Mouse (Mus musculus): ENCODE data around the gene Dhps. TPM values are rescaled to one million over a fixed set of nuclear protein-coding genes. Genes with fewer than 3 reads are reported as not detected.

The Dhps gene
- polyA plus RNA-seq, 1 experiment from 2014 or later, result 47.1 TPM

DNA sequence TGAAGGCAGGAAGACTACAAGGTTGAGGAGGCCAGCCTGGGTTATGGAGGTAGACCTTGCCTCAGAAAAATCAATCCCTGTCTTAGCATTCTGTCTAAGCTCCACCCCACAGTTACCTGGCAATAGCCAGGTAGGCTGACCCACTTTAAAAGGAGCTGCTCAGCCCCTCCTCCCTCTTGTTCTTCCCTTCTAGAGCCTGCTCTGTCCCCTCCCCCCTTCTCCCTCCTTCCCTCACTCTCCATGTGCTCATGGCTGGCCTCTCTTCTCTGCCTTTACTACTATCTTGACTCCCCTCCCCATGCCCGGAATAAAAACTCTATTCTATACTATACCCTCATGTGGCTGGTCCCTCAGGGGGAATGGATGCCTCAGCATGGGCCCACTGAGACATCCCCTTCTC lies 37.7 kb upstream of the Dhps start:
- H3K9me3 ChIP-seq (replicated peaks; ENCODE audit: control insufficient read depth, low read length), result no peaks in the 10 kb centered on the region
- whole genome bisulfite sequencing, result 71% methylated on average over 1 of the region's 1 CpGs
- ATAC-seq (ENCODE audit: insufficient read depth, low FRiP score), result no peak

DNA sequence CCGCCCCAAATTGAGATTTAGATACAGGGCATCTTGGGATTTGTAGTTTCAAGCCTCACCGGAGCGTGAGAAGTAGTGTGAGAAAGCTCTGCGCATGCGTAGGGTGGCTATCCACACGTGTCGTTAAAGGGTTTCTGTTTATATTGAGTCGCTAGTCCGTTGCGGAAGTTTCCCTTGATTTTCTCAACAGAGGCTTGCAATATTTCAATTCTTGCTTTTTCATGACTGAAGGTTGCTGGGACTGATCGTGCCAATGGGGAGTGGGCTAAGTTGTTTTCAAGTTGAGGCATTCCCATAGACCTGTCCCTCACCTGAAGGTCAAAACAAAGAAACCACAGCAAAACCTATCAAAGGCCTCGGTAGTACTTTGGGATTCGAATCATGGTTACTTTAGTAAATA lies 36.8 kb upstream of the Dhps start:
- Histone ChIP-seq H3K27ac (ENCODE audit: low read length) (peak overlapping the region; percentile 97), H3K4me2 (ENCODE audit: low read depth, low read length) (peak overlapping the region; percentile 79), H3K9ac (ENCODE audit: low read length) (peak overlapping the region; percentile 83), H3K36me3 (ENCODE audit: control insufficient read depth, insufficient read depth, low read length) (no peaks in the 10 kb centered on the region), H3K9me3 (replicated peaks; ENCODE audit: control insufficient read depth, low read length) (no peaks in the 10 kb centered on the region), H3K4me3 (replicated peaks; ENCODE audit: low read length) (peak overlapping the region; percentile 82), H3K27me3 (ENCODE audit: control insufficient read depth, insufficient read depth, low read length) (no peaks in the 10 kb centered on the region), H3K4me1 (ENCODE audit: control insufficient read depth, insufficient read depth, low read length) (peaks cover 18% of the 10 kb centered on the region)
- ATAC-seq (ENCODE audit: insufficient read depth, low FRiP score), result no peak
- 4% methylated on average over 13 of the region's 13 CpGs for whole genome bisulfite sequencing

More for the DNA sequence above, 37.7 kb upstream of the Dhps start:
- Histone ChIP-seq H3K4me1 (ENCODE audit: control insufficient read depth, insufficient read depth, low read length) (peaks cover 20% of the 10 kb centered on the region), H3K36me3 (ENCODE audit: control insufficient read depth, insufficient read depth, low read length) (no peaks in the 10 kb centered on the region), H3K27me3 (ENCODE audit: control insufficient read depth, insufficient read depth, low read length) (no peaks in the 10 kb centered on the region), H3K9ac (ENCODE audit: low read length) (no peak overlapping the region), H3K4me2 (ENCODE audit: low read depth, low read length) (no peak overlapping the region), H3K27ac (ENCODE audit: low read length) (0 out of 2 replicates have a peak overlapping the region, but pooled peaks have one; percentile 14), H3K4me3 (replicated peaks; ENCODE audit: low read length) (no peak overlapping the region)

DNA sequence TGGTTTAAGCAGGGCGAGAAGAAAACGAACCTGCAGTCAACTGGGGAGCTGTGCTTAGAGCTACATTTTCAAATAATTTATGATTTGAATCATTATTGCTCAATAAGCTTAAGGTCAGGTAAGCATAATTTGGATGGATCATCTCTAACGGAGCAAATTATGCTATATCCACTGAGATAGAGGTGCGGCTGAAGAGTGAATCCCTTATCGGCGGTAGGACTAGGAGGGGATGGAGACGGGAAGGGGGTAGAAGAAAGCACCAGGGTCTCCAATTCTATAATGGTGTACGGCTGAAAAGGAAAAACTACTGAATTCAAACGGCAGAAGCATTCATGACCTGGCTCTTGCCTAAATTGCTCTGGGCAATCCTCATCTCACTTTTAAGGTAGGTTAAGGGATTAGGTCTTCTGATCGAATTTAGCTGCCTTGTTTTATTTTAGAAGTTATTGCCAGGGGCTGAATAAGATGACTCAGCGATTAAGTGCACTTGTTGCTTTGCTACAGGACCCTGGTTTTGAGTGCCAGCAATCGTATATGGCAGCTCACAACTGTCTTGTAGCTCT lies 36.3 kb upstream of the Dhps start:
- Histone ChIP-seq H3K4me2 (ENCODE audit: low read depth, low read length) (peak overlapping the region; percentile 79), H3K27me3 (ENCODE audit: control insufficient read depth, insufficient read depth, low read length) (no peaks in the 10 kb centered on the region), H3K36me3 (ENCODE audit: control insufficient read depth, insufficient read depth, low read length) (0 out of 2 replicates have a peak, but pooled peaks cover under 1% of the 10 kb centered on the region), H3K4me3 (replicated peaks; ENCODE audit: low read length) (peak overlapping the region; percentile 82), H3K9ac (ENCODE audit: low read length) (peak overlapping the region; percentile 83), H3K4me1 (ENCODE audit: control insufficient read depth, insufficient read depth, low read length) (peaks cover 18% of the 10 kb centered on the region), H3K27ac (ENCODE audit: low read length) (peak overlapping the region; percentile 97), H3K9me3 (replicated peaks; ENCODE audit: control insufficient read depth, low read length) (no peaks in the 10 kb centered on the region)
- no peak for ATAC-seq (ENCODE audit: insufficient read depth, low FRiP score)
- 5% methylated on average over 12 of the region's 12 CpGs for WGBS

DNA sequence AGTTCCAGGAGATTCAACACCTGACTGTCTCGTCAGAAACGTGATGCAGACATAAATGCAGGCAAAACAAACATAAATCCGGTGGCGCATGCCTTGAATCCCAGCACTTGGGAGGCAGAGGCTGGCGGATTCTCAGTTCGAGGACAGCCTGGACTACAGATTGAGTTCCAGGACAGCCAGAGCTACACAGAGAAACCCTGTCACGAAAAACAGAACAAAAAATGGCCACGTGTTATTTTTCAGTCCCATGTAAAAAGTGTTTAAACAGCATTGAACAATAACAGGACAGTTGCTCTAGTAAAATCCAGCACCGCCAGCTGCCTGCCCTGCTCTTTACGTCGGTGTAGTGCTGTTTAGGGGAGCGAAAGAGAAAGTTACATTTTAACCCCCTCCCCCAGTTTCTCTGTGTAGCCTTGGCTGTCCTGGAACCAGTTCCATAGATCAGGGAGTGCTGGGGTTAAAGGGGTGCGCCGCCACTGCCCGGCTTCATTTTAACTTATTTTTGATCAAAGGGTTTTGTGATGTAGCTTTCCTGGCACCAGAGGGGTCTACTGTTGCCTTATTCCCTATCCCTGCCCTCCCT lies 35.7 kb upstream of the Dhps start:
- ATAC-seq (ENCODE audit: insufficient read depth, low FRiP score), result no peak
- no peaks in the 10 kb centered on the region for H3K9me3 ChIP-seq (replicated peaks; ENCODE audit: control insufficient read depth, low read length)
- WGBS, result under 1% methylated on average over 15 of the region's 15 CpGs
- H3K9ac ChIP-seq (ENCODE audit: low read length), result peak overlapping the region; percentile 83
- H3K27me3 ChIP-seq (ENCODE audit: control insufficient read depth, insufficient read depth, low read length), result no peaks in the 10 kb centered on the region
- 0 out of 2 replicates have a peak, but pooled peaks cover 5% of the 10 kb centered on the region for H3K36me3 ChIP-seq (ENCODE audit: control insufficient read depth, insufficient read depth, low read length)
- peaks cover 18% of the 10 kb centered on the region for H3K4me1 ChIP-seq (ENCODE audit: control insufficient read depth, insufficient read depth, low read length)
- peak overlapping the region; percentile 79 for H3K4me2 ChIP-seq (ENCODE audit: low read depth, low read length)
- peak overlapping the region; percentile 82 for H3K4me3 ChIP-seq (replicated peaks; ENCODE audit: low read length)
- H3K27ac ChIP-seq (ENCODE audit: low read length), result peak overlapping the region; percentile 97

DNA sequence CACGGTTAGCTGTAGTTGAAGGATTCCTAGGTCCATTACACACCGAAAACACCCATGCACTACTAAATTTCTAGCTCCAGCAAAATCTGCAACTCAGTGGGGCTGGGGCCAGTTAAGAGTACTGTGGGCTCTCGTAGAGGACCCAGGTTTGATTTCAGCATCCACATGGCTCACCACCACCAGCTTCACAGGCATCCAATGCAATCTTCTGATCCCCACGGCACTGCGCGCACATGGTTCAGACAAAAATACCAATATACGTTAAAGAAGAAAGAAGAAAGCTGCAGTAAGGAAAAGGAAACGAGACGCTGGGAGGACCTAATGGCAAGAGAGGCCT lies 35.2 kb upstream of the Dhps start:
- ATAC-seq (ENCODE audit: insufficient read depth, low FRiP score), result peak; percentile 11; the same call in 1 of the 2 replicates
- under 1% methylated on average over 9 of the region's 9 CpGs for WGBS

DNA sequence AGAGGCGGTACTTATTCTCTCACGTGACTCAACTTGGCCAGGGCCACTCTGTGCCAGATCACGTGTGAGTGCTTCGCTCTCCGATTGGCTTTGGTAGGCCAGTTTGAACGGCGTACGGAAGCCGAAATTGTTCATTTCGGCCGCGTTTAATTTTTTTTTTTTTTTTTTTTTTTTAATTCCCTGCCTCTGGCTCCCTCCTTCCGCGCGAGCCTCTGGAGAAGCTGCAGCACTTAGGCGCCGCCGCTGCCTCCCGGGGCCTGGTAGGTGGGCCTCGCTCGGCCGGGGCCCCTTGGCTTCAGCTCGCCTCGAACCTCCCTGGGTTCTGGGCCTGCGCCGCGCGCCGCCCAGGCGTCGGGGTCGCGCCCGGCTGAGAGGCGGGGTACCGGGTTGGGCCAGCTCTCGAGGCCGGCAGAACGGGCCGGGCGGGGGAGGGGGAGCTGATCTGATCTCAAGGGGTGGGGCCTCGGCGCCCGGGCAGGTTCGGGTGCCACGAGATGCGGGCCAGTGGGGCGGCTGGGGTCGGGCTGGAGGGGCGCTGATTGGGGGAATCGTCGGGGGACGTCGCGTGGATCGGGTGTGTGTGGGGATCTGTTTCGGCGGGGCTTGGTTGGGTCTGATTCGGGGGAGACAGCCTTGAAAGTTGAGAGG lies 34.7 kb upstream of the Dhps start, which contains the start of gene Tnpo2:
Tnpo2 (plus strand) TSS at position 198 of the 648 bp plus-strand sequence.
- peak within 1 kb of the TSS; percentile 79 for H3K4me2 ChIP-seq (ENCODE audit: low read depth, low read length)
- peaks cover 10% of the 10 kb centered on the region; the same call in 1 of the 2 replicates for H3K36me3 ChIP-seq (ENCODE audit: control insufficient read depth, insufficient read depth, low read length)
- H3K4me1 ChIP-seq (ENCODE audit: control insufficient read depth, insufficient read depth, low read length), result peaks cover 18% of the 10 kb centered on the region
- peak within 1 kb of the TSS; percentile 93 for H3K9ac ChIP-seq (ENCODE audit: low read length)
- no peaks in the 10 kb centered on the region for H3K27me3 ChIP-seq (ENCODE audit: control insufficient read depth, insufficient read depth, low read length)
- peak within 1 kb of the TSS; percentile 100 for H3K27ac ChIP-seq (ENCODE audit: low read length)
- ATAC-seq (ENCODE audit: insufficient read depth, low FRiP score), result peak; percentile 90
- no peaks in the 10 kb centered on the region for H3K9me3 ChIP-seq (replicated peaks; ENCODE audit: control insufficient read depth, low read length)
- H3K4me3 ChIP-seq (replicated peaks; ENCODE audit: low read length), result peak within 1 kb of the TSS; percentile 82
- under 1% methylated on average over 59 of the region's 59 CpGs for WGBS

More for the DNA sequence above, 35.2 kb upstream of the Dhps start:
- Histone ChIP-seq H3K9me3 (replicated peaks; ENCODE audit: control insufficient read depth, low read length) (no peaks in the 10 kb centered on the region), H3K36me3 (ENCODE audit: control insufficient read depth, insufficient read depth, low read length) (peaks cover 10% of the 10 kb centered on the region; the same call in 1 of the 2 replicates), H3K9ac (ENCODE audit: low read length) (peak overlapping the region; percentile 83), H3K27me3 (ENCODE audit: control insufficient read depth, insufficient read depth, low read length) (no peaks in the 10 kb centered on the region), H3K4me3 (replicated peaks; ENCODE audit: low read length) (peak overlapping the region; percentile 82), H3K27ac (ENCODE audit: low read length) (peak overlapping the region; percentile 97), H3K4me2 (ENCODE audit: low read depth, low read length) (peak overlapping the region; percentile 79), H3K4me1 (ENCODE audit: control insufficient read depth, insufficient read depth, low read length) (peaks cover 18% of the 10 kb centered on the region)

DNA sequence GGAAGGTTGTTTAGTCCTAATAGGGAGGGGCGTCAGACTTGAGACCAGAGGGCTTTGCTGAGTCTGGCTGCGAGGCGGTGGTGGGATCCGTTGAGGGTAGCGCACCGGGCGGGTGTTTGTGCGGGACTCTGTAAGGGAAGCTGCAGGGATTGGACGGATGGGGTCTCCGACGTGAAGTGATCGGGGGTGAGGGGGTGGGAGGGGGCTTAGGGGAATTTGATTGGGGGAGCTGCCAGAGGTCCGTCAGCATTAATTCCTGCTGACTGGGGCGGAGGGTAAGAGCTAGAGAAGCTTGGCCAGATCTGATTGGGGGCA lies 34.2 kb upstream of the Dhps start:
- peak; percentile 52 for ATAC-seq (ENCODE audit: insufficient read depth, low FRiP score)
- H3K4me3 ChIP-seq (replicated peaks; ENCODE audit: low read length), result peak overlapping the region; percentile 82

DNA sequence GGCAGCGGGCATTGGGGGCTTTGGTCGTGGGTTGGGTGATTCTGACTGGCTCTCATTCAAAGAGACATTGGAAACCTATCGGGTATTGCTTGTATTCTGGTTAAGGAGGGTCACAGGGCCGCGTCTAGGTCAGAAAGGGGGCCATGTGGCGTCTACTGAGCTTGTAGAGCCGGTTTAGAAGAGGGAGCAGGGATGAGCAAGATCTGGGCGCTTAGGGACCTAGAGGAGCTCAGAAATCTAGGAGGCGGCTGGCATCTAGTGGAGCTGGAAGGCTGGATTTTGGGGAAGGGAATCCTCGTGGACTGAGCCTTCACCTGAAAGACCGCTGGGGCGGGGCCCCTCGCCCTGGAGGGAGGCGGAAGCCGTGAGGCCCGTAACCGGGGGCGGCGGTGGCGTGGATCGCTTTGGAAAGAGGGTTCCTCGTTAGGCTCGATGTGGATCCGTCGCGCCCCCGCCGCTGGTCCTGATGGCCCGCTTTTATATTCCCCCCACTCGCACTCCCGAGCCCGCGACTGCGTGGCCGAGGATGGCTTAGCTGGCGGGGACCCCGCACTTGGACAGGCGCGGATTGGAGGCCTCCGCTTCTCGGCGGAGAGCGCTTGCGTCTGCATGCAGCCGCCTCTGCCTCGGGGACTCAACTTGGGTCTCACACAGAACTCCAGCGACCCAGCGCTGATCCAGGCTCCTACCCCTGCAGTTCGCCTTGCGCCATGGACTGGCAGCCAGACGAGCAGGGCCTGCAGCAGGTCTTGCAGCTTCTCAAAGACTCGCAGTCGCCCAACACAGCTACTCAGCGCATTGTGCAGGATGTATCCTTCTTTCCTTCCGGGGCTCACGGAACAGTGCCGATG lies 33.7 kb upstream of the Dhps start:
- WGBS, result under 1% methylated on average over 57 of the region's 57 CpGs
- Histone ChIP-seq H3K4me1 (ENCODE audit: control insufficient read depth, insufficient read depth, low read length) (peaks cover 18% of the 10 kb centered on the region), H3K27ac (ENCODE audit: low read length) (peak overlapping the region; percentile 100), H3K4me2 (ENCODE audit: low read depth, low read length) (peak overlapping the region; percentile 68), H3K27me3 (ENCODE audit: control insufficient read depth, insufficient read depth, low read length) (no peaks in the 10 kb centered on the region), H3K36me3 (ENCODE audit: control insufficient read depth, insufficient read depth, low read length) (peaks cover 10% of the 10 kb centered on the region; the same call in 1 of the 2 replicates), H3K9me3 (replicated peaks; ENCODE audit: control insufficient read depth, low read length) (no peaks in the 10 kb centered on the region), H3K4me3 (replicated peaks; ENCODE audit: low read length) (peak overlapping the region; percentile 82), H3K9ac (ENCODE audit: low read length) (peak overlapping the region; percentile 93)
- ATAC-seq (ENCODE audit: insufficient read depth, low FRiP score), result peak; percentile 21

More for the DNA sequence above, 34.2 kb upstream of the Dhps start:
- H3K27me3 ChIP-seq (ENCODE audit: control insufficient read depth, insufficient read depth, low read length), result no peaks in the 10 kb centered on the region
- no peaks in the 10 kb centered on the region for H3K9me3 ChIP-seq (replicated peaks; ENCODE audit: control insufficient read depth, low read length)
- H3K4me2 ChIP-seq (ENCODE audit: low read depth, low read length), result peak overlapping the region; percentile 68
- peak overlapping the region; percentile 100 for H3K27ac ChIP-seq (ENCODE audit: low read length)
- peak overlapping the region; percentile 93 for H3K9ac ChIP-seq (ENCODE audit: low read length)
- WGBS, result 0% methylated on average over 14 of the region's 14 CpGs
- peaks cover 18% of the 10 kb centered on the region for H3K4me1 ChIP-seq (ENCODE audit: control insufficient read depth, insufficient read depth, low read length)
- peaks cover 10% of the 10 kb centered on the region; the same call in 1 of the 2 replicates for H3K36me3 ChIP-seq (ENCODE audit: control insufficient read depth, insufficient read depth, low read length)

All from stomach, embryonic 16.5 days (tissue).